Mouse (Mus musculus) MEL (cell line): Measurements from ENCODE around the gene Htr2b.

Experiments used
- CTCF ChIP-seq, 3 experiments: IDR thresholded peaks in 2 of 3; conservative IDR thresholded peaks in 1 of 3; 2 replicates each; pipeline ENCODE4 v1.5.1; 2011 to 2012; ENCODE audit warnings: low read length in 3 of 3, low read depth in 2 of 3, mild to moderate bottlenecking in 2 of 3, improper control_type of control experiment in 1 of 3, inconsistent platforms in 1 of 3, mixed read lengths in 1 of 3, moderate library complexity in 1 of 3; ENCODE audit not compliant: control insufficient read depth in 1 of 3, insufficient read depth in 1 of 3, poor library complexity in 1 of 3, severe bottlenecking in 1 of 3
- MXI1 ChIP-seq: IDR thresholded peaks from 2 replicates; pipeline ENCODE4 v1.6.1; 2011; ENCODE audit warnings: mild to moderate bottlenecking, low read depth, low read length, improper control_type of control experiment
- POLR2A ChIP-seq, 2 experiments: IDR thresholded peaks; 2 replicates each; pipeline ENCODE4 v1.6.1; 2011 to 2012; ENCODE audit warnings: low read length in 2 of 2, mild to moderate bottlenecking in 2 of 2, control low read depth in 1 of 2, improper control_type of control experiment in 1 of 2, low read depth in 1 of 2, moderate library complexity in 1 of 2; ENCODE audit not compliant: control insufficient read depth in 1 of 2, insufficient read depth in 1 of 2, poor library complexity in 1 of 2
- SIN3A ChIP-seq: IDR thresholded peaks from 2 replicates; pipeline ENCODE4 v1.6.1; 2012; ENCODE audit warnings: low read length, improper control_type of control experiment, inconsistent platforms
- ZNF384 ChIP-seq: IDR thresholded peaks from 2 replicates; pipeline ENCODE4 v1.6.1; 2012; ENCODE audit warnings: low read depth, mild to moderate bottlenecking, inconsistent platforms, low read length, improper control_type of control experiment

DNA sequence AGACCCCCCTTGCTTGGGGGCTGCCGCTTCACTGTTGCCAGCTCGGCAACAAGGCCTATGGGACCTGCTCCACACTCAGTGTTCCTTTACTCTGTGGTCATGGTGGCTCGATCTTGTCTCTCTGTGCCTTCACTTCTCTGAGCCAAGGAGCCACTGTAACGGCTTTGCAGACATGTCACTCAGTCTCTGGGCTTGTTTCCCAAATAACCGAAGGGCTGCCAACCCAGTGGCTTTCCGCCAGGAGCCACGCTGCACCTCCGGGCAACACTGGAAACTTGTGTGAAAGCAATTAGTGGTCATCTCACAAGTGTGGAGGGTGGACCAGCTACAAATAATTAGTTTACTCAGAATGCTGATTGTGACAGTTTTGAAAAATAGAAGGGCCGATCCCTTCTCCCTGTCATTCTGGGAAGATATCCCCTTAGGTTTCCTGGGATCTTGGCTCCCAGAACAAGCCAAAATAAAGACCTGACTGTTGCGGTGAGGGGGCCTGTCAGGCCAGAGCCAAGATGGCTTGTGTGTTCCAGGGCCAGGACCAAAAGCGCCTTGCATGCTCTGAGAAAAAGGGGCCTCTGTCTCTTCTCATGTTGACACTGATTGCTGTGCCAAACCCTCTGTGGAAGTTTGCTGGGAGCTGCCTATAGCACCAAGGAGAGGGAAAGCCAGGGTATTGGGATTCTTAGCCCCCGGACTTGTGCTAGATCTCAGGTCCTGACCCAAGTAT is 58.4 kb downstream of the Htr2b start:
- TF ChIP-seq MXI1, result no peak
- no peak for TF ChIP-seq SIN3A
- no peak for TF ChIP-seq ZNF384
- TF ChIP-seq POLR2A (IDR thresholded peaks at IDR 0.05; ENCODE audit: control insufficient read depth in 1 of 2, insufficient read depth in 1 of 2, low read depth in 1 of 2, low read length in 2 of 2, poor library complexity in 1 of 2), result no peak
- TF ChIP-seq CTCF (IDR thresholded peaks at IDR 0.05 in 2 of 3, conservative IDR thresholded peaks at IDR 0.05 in 1 of 3; ENCODE audit: control insufficient read depth in 1 of 3, insufficient read depth in 1 of 3, low read depth in 2 of 3, low read length in 3 of 3, poor library complexity in 1 of 3, severe bottlenecking in 1 of 3), result no peak
